21 mouse cellular contexts compared by ENCODE assay signal in genomic region chr5:86102176-86102575, GRCm38 (mm10). TPM values are rescaled to one million over a fixed set of nuclear protein-coding genes. Genes with fewer than 3 reads are reported as not detected.
DNase-seq lines count a peak whose midpoint lies in the region; ATAC-seq lines count a peak whose summit lies in the region.
"Had no signal": no experiment of that assay in that cellular context is flagged by ENCODE, and none has a peak within 500 bp of the region (broad histone marks: within the 10 kb centered on the region; RNA-seq: fewer than 3 reads in every experiment).

No protein-coding gene starts in this region.

- no peak for DNase-seq in forebrain, embryonic 11.5 days (ENCODE audit: low spot score)
- DNase-seq in hindbrain, embryonic 10.5 days (ENCODE audit: low spot score): no peak
- DNase-seq in midbrain, embryonic 11.5 days (ENCODE audit: low spot score, missing footprints): peak; percentile 77
- no peak for DNase-seq in midbrain, embryonic 14.5 days
- DNase-seq: adrenal gland, adult 2 months; adrenal gland, postnatal 10 days; adrenal gland, postnatal 25 days; cerebellum, adult 11 months; cerebellum, adult 18-20 months; cerebellum, adult 8-10 months; cerebellum, adult 9-11 months; cerebellum, postnatal 36 days; embryo, embryonic 11 days had no signal

- no peak overlapping the region for H3K9ac ChIP-seq in forebrain, embryonic 15.5 days (replicated peaks)
- no peak overlapping the region for H3K9ac ChIP-seq in forebrain, embryonic 11.5 days (ENCODE audit: low read length)
- H3K9ac ChIP-seq in hindbrain, embryonic 13.5 days: no peak overlapping the region
- H3K9ac ChIP-seq in midbrain, embryonic 11.5 days (ENCODE audit: low read length): no peak overlapping the region
- no peak overlapping the region for H3K9ac ChIP-seq in midbrain, embryonic 15.5 days
- no peak overlapping the region for H3K9ac ChIP-seq in midbrain, embryonic 16.5 days (ENCODE audit: low read depth, low read length)
- no peak overlapping the region for H3K9ac ChIP-seq in midbrain, embryonic 14.5 days (replicated peaks; ENCODE audit: low read length)
- H3K9ac ChIP-seq: embryonic facial prominence, embryonic 13.5 days; embryonic facial prominence, embryonic 15.5 days; forebrain, embryonic 12.5 days had no signal

- peak; percentile 48; the same call in 1 of the 2 replicates for ATAC-seq in forebrain, embryonic 15.5 days (replicated peaks)
- ATAC-seq in forebrain, embryonic 11.5 days (replicated peaks; ENCODE audit: low FRiP score): no peak
- ATAC-seq in hindbrain, embryonic 13.5 days (ENCODE audit: low FRiP score): peak; percentile 24; the same call in 1 of the 2 replicates
- no peak for ATAC-seq in midbrain, embryonic 11.5 days (ENCODE audit: low FRiP score)
- ATAC-seq in midbrain, embryonic 15.5 days (replicated peaks): no peak; the same call in 1 of the 2 replicates
- peak; percentile 51; the same call in 1 of the 2 replicates for ATAC-seq in midbrain, embryonic 16.5 days
- ATAC-seq in midbrain, embryonic 14.5 days (ENCODE audit: low FRiP score, low TSS enrichment): no peak

- H3K27me3 ChIP-seq in forebrain, embryonic 15.5 days: no peaks in the 10 kb centered on the region
- H3K27me3 ChIP-seq in forebrain, embryonic 11.5 days (ENCODE audit: control insufficient read depth, insufficient read depth, low read length): no peaks in the 10 kb centered on the region
- H3K27me3 ChIP-seq in hindbrain, embryonic 13.5 days: no peaks in the 10 kb centered on the region
- H3K27me3 ChIP-seq in hindbrain, embryonic 10.5 days (ENCODE audit: insufficient read depth, poor library complexity, severe bottlenecking): no peaks in the 10 kb centered on the region
- no peaks in the 10 kb centered on the region for H3K27me3 ChIP-seq in midbrain, embryonic 11.5 days (ENCODE audit: control insufficient read depth, insufficient read depth, low read length)
- H3K27me3 ChIP-seq in midbrain, embryonic 15.5 days (replicated peaks): no peaks in the 10 kb centered on the region
- no peaks in the 10 kb centered on the region for H3K27me3 ChIP-seq in midbrain, embryonic 16.5 days (ENCODE audit: control insufficient read depth, insufficient read depth, low read depth, low read length)
- H3K27me3 ChIP-seq in midbrain, embryonic 14.5 days (ENCODE audit: control insufficient read depth, insufficient read depth, low read length): no peaks in the 10 kb centered on the region
- H3K27me3 ChIP-seq: embryonic facial prominence, embryonic 13.5 days; embryonic facial prominence, embryonic 15.5 days; forebrain, embryonic 12.5 days had no signal

- H3K4me1 ChIP-seq in forebrain, embryonic 15.5 days: no peaks in the 10 kb centered on the region
- H3K4me1 ChIP-seq in forebrain, embryonic 11.5 days (replicated peaks; ENCODE audit: control insufficient read depth, insufficient read depth, low read length): no peaks in the 10 kb centered on the region
- no peaks in the 10 kb centered on the region for H3K4me1 ChIP-seq in hindbrain, embryonic 13.5 days (replicated peaks)
- H3K4me1 ChIP-seq in hindbrain, embryonic 10.5 days (replicated peaks): no peaks in the 10 kb centered on the region
- no peaks in the 10 kb centered on the region for H3K4me1 ChIP-seq in midbrain, embryonic 11.5 days (ENCODE audit: control insufficient read depth, insufficient read depth, low read length)
- no peaks in the 10 kb centered on the region for H3K4me1 ChIP-seq in midbrain, embryonic 15.5 days
- no peaks in the 10 kb centered on the region for H3K4me1 ChIP-seq in midbrain, embryonic 16.5 days (ENCODE audit: control insufficient read depth, insufficient read depth, low read length)
- H3K4me1 ChIP-seq in midbrain, embryonic 14.5 days (ENCODE audit: control insufficient read depth, insufficient read depth, low read length): no peaks in the 10 kb centered on the region
- H3K4me1 ChIP-seq: embryonic facial prominence, embryonic 13.5 days; embryonic facial prominence, embryonic 15.5 days; forebrain, embryonic 12.5 days had no signal

- no peak overlapping the region for H3K4me3 ChIP-seq in forebrain, embryonic 15.5 days
- no peak overlapping the region for H3K4me3 ChIP-seq in forebrain, embryonic 11.5 days (ENCODE audit: low read depth, low read length)
- H3K4me3 ChIP-seq in hindbrain, embryonic 13.5 days: no peak overlapping the region
- H3K4me3 ChIP-seq in hindbrain, embryonic 10.5 days: no peak overlapping the region
- H3K4me3 ChIP-seq in midbrain, embryonic 11.5 days (ENCODE audit: low read depth, low read length): no peak overlapping the region
- H3K4me3 ChIP-seq in midbrain, embryonic 15.5 days: no peak overlapping the region
- no peak overlapping the region for H3K4me3 ChIP-seq in midbrain, embryonic 16.5 days (ENCODE audit: low read depth, low read length)
- no peak overlapping the region for H3K4me3 ChIP-seq in midbrain, embryonic 14.5 days (replicated peaks; ENCODE audit: low read depth, low read length)
- H3K4me3 ChIP-seq: embryonic facial prominence, embryonic 13.5 days; embryonic facial prominence, embryonic 15.5 days; erythroblast, embryonic 14.5 days; forebrain, embryonic 12.5 days had no signal

- H3K4me2 ChIP-seq in forebrain, embryonic 15.5 days (replicated peaks): no peak overlapping the region
- H3K4me2 ChIP-seq in forebrain, embryonic 11.5 days (ENCODE audit: low read depth, low read length, severe bottlenecking): no peak overlapping the region
- no peak overlapping the region for H3K4me2 ChIP-seq in hindbrain, embryonic 13.5 days
- H3K4me2 ChIP-seq in midbrain, embryonic 11.5 days: no peak overlapping the region
- no peak overlapping the region for H3K4me2 ChIP-seq in midbrain, embryonic 15.5 days
- H3K4me2 ChIP-seq in midbrain, embryonic 16.5 days (ENCODE audit: low read length): no peak overlapping the region
- no peak overlapping the region for H3K4me2 ChIP-seq in midbrain, embryonic 14.5 days (ENCODE audit: low read length)
- H3K4me2 ChIP-seq: embryonic facial prominence, embryonic 13.5 days; embryonic facial prominence, embryonic 15.5 days; forebrain, embryonic 12.5 days had no signal

- H3K27ac ChIP-seq in forebrain, embryonic 15.5 days (replicated peaks): no peak overlapping the region
- no peak overlapping the region for H3K27ac ChIP-seq in forebrain, embryonic 11.5 days (ENCODE audit: low read depth, low read length)
- no peak overlapping the region for H3K27ac ChIP-seq in hindbrain, embryonic 13.5 days
- H3K27ac ChIP-seq in hindbrain, embryonic 10.5 days: no peak overlapping the region
- H3K27ac ChIP-seq in midbrain, embryonic 11.5 days (ENCODE audit: low read depth, low read length): no peak overlapping the region
- H3K27ac ChIP-seq in midbrain, embryonic 15.5 days: no peak overlapping the region
- H3K27ac ChIP-seq in midbrain, embryonic 16.5 days (ENCODE audit: low read length): no peak overlapping the region
- no peak overlapping the region for H3K27ac ChIP-seq in midbrain, embryonic 14.5 days (replicated peaks; ENCODE audit: low read depth, low read length)
- H3K27ac ChIP-seq: embryonic facial prominence, embryonic 13.5 days; embryonic facial prominence, embryonic 15.5 days; forebrain, embryonic 12.5 days had no signal

- peaks cover 6% of the 10 kb centered on the region for H3K36me3 ChIP-seq in forebrain, embryonic 15.5 days
- H3K36me3 ChIP-seq in forebrain, embryonic 11.5 days (ENCODE audit: control insufficient read depth, insufficient read depth, low read length): no peaks in the 10 kb centered on the region
- peaks cover 9% of the 10 kb centered on the region for H3K36me3 ChIP-seq in hindbrain, embryonic 13.5 days
- H3K36me3 ChIP-seq in hindbrain, embryonic 10.5 days: 0 out of 2 replicates have a peak, but pooled peaks cover 3% of the 10 kb centered on the region
- no peaks in the 10 kb centered on the region for H3K36me3 ChIP-seq in midbrain, embryonic 11.5 days (ENCODE audit: control insufficient read depth, insufficient read depth, low read length)
- H3K36me3 ChIP-seq in midbrain, embryonic 15.5 days (replicated peaks): no peaks in the 10 kb centered on the region
- H3K36me3 ChIP-seq in midbrain, embryonic 16.5 days (ENCODE audit: control insufficient read depth, insufficient read depth, low read length): no peaks in the 10 kb centered on the region; the same call in 1 of the 2 replicates
- H3K36me3 ChIP-seq in midbrain, embryonic 14.5 days (ENCODE audit: control insufficient read depth, insufficient read depth, low read length): no peaks in the 10 kb centered on the region
- H3K36me3 ChIP-seq: embryonic facial prominence, embryonic 13.5 days; embryonic facial prominence, embryonic 15.5 days; forebrain, embryonic 12.5 days had no signal

- no peaks in the 10 kb centered on the region for H3K9me3 ChIP-seq in forebrain, embryonic 15.5 days
- H3K9me3 ChIP-seq in forebrain, embryonic 11.5 days (ENCODE audit: control insufficient read depth, low read length): no peaks in the 10 kb centered on the region
- no peaks in the 10 kb centered on the region for H3K9me3 ChIP-seq in hindbrain, embryonic 13.5 days
- no peaks in the 10 kb centered on the region for H3K9me3 ChIP-seq in hindbrain, embryonic 10.5 days
- no peaks in the 10 kb centered on the region for H3K9me3 ChIP-seq in midbrain, embryonic 11.5 days (ENCODE audit: control insufficient read depth, low read length)
- H3K9me3 ChIP-seq in midbrain, embryonic 15.5 days: no peaks in the 10 kb centered on the region
- no peaks in the 10 kb centered on the region for H3K9me3 ChIP-seq in midbrain, embryonic 16.5 days (replicated peaks; ENCODE audit: control insufficient read depth, low read length, poor library complexity, severe bottlenecking)
- H3K9me3 ChIP-seq in midbrain, embryonic 14.5 days (ENCODE audit: control insufficient read depth, low read length): no peaks in the 10 kb centered on the region
- H3K9me3 ChIP-seq: embryonic facial prominence, embryonic 13.5 days; embryonic facial prominence, embryonic 15.5 days; forebrain, embryonic 12.5 days had no signal

- 100% methylated on average over 2 of the region's 2 CpGs for WGBS in forebrain, embryonic 15.5 days
- WGBS in forebrain, embryonic 11.5 days: 96% methylated on average over 2 of the region's 2 CpGs
- 100% methylated on average over 2 of the region's 2 CpGs for WGBS in hindbrain, embryonic 13.5 days
- WGBS in hindbrain, embryonic 10.5 days: 98% methylated on average over 2 of the region's 2 CpGs
- 90% methylated on average over 2 of the region's 2 CpGs for WGBS in midbrain, embryonic 11.5 days
- 98% methylated on average over 2 of the region's 2 CpGs for WGBS in midbrain, embryonic 15.5 days
- WGBS in midbrain, embryonic 16.5 days: 97% methylated on average over 2 of the region's 2 CpGs
- WGBS in midbrain, embryonic 14.5 days: 93% methylated on average over 2 of the region's 2 CpGs

RNA-seq across cellular contexts. Expression of gene Stap1, which starts 30.6 kb away (rescaled TPM):
- polyA plus RNA-seq in forebrain, embryonic 15.5 days (2015; fragmentation: Nextera tagmentation; extraction: Ambion mirVana): 0.25 and 0.38 TPM in 2 replicates
- polyA plus RNA-seq in forebrain, embryonic 11.5 days (2014; fragmentation: Nextera tagmentation; extraction: Ambion mirVana): 0.20 TPM in 2 replicates
- polyA plus RNA-seq in hindbrain, embryonic 13.5 days (2015; fragmentation: Nextera tagmentation; extraction: Ambion mirVana): 0.32 and 0.38 TPM in 2 replicates
- 0.10 and 0.37 TPM in 2 replicates for polyA plus RNA-seq in hindbrain, embryonic 10.5 days (2016; fragmentation: Nextera tagmentation; extraction: Ambion mirVana)
- 0.10 and 0.15 TPM in 2 replicates for polyA plus RNA-seq in midbrain, embryonic 11.5 days (2014; fragmentation: Nextera tagmentation; extraction: Ambion mirVana)
- polyA plus RNA-seq in midbrain, embryonic 15.5 days (2015; fragmentation: Nextera tagmentation; extraction: Ambion mirVana): 0.52 and 0.56 TPM in 2 replicates
- 0.53 and 0.59 TPM in 2 replicates for polyA plus RNA-seq in midbrain, embryonic 16.5 days (2015; fragmentation: Nextera tagmentation; extraction: Ambion mirVana)
- polyA plus RNA-seq in midbrain, embryonic 14.5 days (2014; fragmentation: Nextera tagmentation; extraction: Ambion mirVana): 0.32 and 0.51 TPM in 2 replicates
- polyA plus RNA-seq: adrenal gland, adult 2 months; erythroblast, embryonic 14.5 days had no signal

RNA-seq across cellular contexts. Expression of gene Cenpc1, which starts 36.8 kb away (rescaled TPM):
- polyA plus RNA-seq in forebrain, embryonic 15.5 days (2015; fragmentation: Nextera tagmentation; extraction: Ambion mirVana): 44.7 and 46.8 TPM in 2 replicates
- 45.5 and 48.7 TPM in 2 replicates for polyA plus RNA-seq in forebrain, embryonic 11.5 days (2014; fragmentation: Nextera tagmentation; extraction: Ambion mirVana)
- 38.0 and 40.4 TPM in 2 replicates for polyA plus RNA-seq in hindbrain, embryonic 13.5 days (2015; fragmentation: Nextera tagmentation; extraction: Ambion mirVana)
- polyA plus RNA-seq in hindbrain, embryonic 10.5 days (2016; fragmentation: Nextera tagmentation; extraction: Ambion mirVana): 36.2 and 39.0 TPM in 2 replicates
- polyA plus RNA-seq in midbrain, embryonic 11.5 days (2014; fragmentation: Nextera tagmentation; extraction: Ambion mirVana): 47.6 and 60.3 TPM in 2 replicates
- polyA plus RNA-seq in midbrain, embryonic 15.5 days (2015; fragmentation: Nextera tagmentation; extraction: Ambion mirVana): 31.3 and 32.6 TPM in 2 replicates
- polyA plus RNA-seq in midbrain, embryonic 16.5 days (2015; fragmentation: Nextera tagmentation; extraction: Ambion mirVana): 33.2 and 37.8 TPM in 2 replicates
- polyA plus RNA-seq in midbrain, embryonic 14.5 days (2014; fragmentation: Nextera tagmentation; extraction: Ambion mirVana): 31.5 and 39.9 TPM in 2 replicates

Comparison
In these comparisons a context has a peak if more than half of its experiments do, and no peak if none do; other contexts are left out.
1. ATAC-seq: peak in forebrain, embryonic 15.5 days (single experiment), hindbrain, embryonic 13.5 days (single experiment) and midbrain, embryonic 16.5 days (single experiment); none in forebrain, embryonic 11.5 days (single experiment), midbrain, embryonic 11.5 days (single experiment), midbrain, embryonic 15.5 days (single experiment) and midbrain, embryonic 14.5 days (single experiment).